Mouse (Mus musculus) forebrain, embryonic 12.5 days (tissue): ENCODE results near the gene Pick1. TPM values are rescaled to one million over a fixed set of nuclear protein-coding genes. Genes with fewer than 3 reads are reported as not detected.

Experiments
- polyA plus RNA-seq: library from polyadenylated mRNA; unstranded; fragments of >200 nt; fragmentation: Nextera tagmentation; extraction: Ambion mirVana; gene quantifications from 2 replicates; pipeline ENCODE4 v1.2.1, GENCODE M21; 2016

The Pick1 gene
- polyA plus RNA-seq, 1 experiment from 2014 or later: 64.5 TPM

Other genes starting within 250 kb of the Pick1 start
- 638 and 696 TPM in 2 replicates for gene H1f0, start 200.7 kb upstream of the Pick1 start, polyA plus RNA-seq
- not detected in 2 replicates for gene Galr3, start 187.3 kb upstream of the Pick1 start, polyA plus RNA-seq
- gene Ankrd54, start 166.3 kb upstream of the Pick1 start, polyA plus RNA-seq: 59.5 and 60.0 TPM in 2 replicates
- 209 and 216 TPM in 2 replicates for gene Eif3l, start 154.0 kb upstream of the Pick1 start, polyA plus RNA-seq
- gene Micall1, start 120.3 kb upstream of the Pick1 start, polyA plus RNA-seq: 8.4 and 9.5 TPM in 2 replicates
- gene Polr2f, start 88.2 kb upstream of the Pick1 start, polyA plus RNA-seq: 368 and 375 TPM in 2 replicates
- gene 1700088E04Rik, start 87.9 kb upstream of the Pick1 start, polyA plus RNA-seq: 9.2 and 12.2 TPM in 2 replicates
- gene Sox10, start 63.9 kb upstream of the Pick1 start, polyA plus RNA-seq: 1.5 and 2.4 TPM in 2 replicates
- 0.49 and 0.72 TPM in 2 replicates for gene Gm49486, start 218 bp downstream of the Pick1 start, polyA plus RNA-seq
- 0.32 and 0.33 TPM in 2 replicates for gene Slc16a8, start 25.6 kb downstream of the Pick1 start, polyA plus RNA-seq
- 0.96 and 1.4 TPM in 2 replicates for gene Baiap2l2, start 56.4 kb downstream of the Pick1 start, polyA plus RNA-seq
- 30.1 and 30.8 TPM in 2 replicates for gene Pla2g6, start 99.2 kb downstream of the Pick1 start, polyA plus RNA-seq
- 1.2 and 2.0 TPM in 2 replicates for gene Maff, start 117.4 kb downstream of the Pick1 start, polyA plus RNA-seq
- gene Tmem184b, start 174.4 kb downstream of the Pick1 start, polyA plus RNA-seq: 41.3 and 43.6 TPM in 2 replicates
- 245 and 267 TPM in 2 replicates for gene Csnk1e, start 226.4 kb downstream of the Pick1 start, polyA plus RNA-seq